8 mouse cellular contexts compared by ENCODE assay signal in the genomic region with DNA sequence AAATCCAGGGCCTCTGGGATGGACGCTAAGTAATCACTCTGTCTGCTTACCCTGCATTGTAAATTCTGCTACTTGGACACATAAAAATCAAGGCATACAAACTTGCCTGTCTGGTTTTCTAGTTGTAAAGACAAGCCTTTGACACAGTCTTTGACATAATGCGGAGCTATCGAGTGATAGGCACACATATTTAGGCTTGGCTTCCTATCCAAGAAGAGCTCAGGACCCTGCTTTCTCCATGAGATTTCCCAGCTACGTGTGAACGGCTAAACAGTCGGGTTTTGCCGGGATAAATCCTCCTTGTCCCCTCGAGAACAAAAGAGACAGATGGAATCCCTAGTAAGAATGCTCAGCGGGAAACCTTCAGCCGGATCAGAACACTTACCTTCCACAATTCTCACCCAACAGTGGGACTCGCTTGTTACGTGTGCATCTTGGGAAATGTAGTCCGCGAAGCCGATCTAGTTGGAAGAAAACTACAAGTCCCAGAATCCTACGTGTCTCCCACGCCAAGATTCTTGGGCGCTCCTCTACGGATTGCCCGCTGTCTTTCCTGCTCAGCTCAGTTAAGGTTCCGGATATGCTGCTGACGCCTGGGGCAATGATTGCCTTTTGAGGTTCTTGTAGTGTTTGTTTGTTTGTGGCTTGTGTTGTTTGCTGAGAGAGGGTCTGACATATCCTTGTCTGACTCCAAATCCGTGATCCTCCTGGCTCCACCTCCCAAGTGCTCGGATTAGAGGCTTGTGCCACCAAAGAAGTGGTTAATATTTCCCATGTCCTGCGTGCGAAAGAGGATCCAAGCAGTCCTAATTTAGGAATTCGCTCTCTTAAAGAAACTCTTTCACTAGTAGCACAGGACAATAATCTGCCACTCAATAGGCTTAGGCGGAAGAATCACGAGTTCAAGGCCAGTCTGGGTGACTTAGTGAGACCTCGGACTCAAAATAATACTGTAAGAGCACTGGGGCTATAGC. TPM values are rescaled to one million over a fixed set of nuclear protein-coding genes. Genes with fewer than 3 reads are reported as not detected.
DNase-seq lines count a peak whose midpoint lies in the region; ATAC-seq and TF ChIP-seq lines count a peak whose summit lies in the region.

TSS of gene Sirt4 (minus strand) at position 779 of the 974 bp plus-strand sequence.

- peak; percentile 84 for ATAC-seq in kidney, embryonic 14.5 days (ENCODE audit: low FRiP score, low TSS enrichment)
- peak; percentile 81 for ATAC-seq in limb, embryonic 15.5 days (ENCODE audit: insufficient number of reproducible peaks, low FRiP score, low TSS enrichment, low read depth)
- ATAC-seq in stomach, embryonic 15.5 days (ENCODE audit: insufficient read depth, low FRiP score, low read depth), result peak; percentile 79

- H3K9me3 ChIP-seq in kidney, embryonic 14.5 days (ENCODE audit: control insufficient read depth, low read length), result no peaks in the 10 kb centered on the region
- no peaks in the 10 kb centered on the region for H3K9me3 ChIP-seq in limb, embryonic 15.5 days
- H3K9me3 ChIP-seq in stomach, embryonic 15.5 days, result no peaks in the 10 kb centered on the region

- TF ChIP-seq CTCF in C2C12 (IDR thresholded peaks at IDR 0.05; ENCODE audit: control insufficient read depth, insufficient read depth, insufficient read length), result no peak
- TF ChIP-seq CTCF in bone marrow, adult 2 months (IDR thresholded peaks at IDR 0.05; ENCODE audit: control insufficient read depth, insufficient read depth, low read length), result no peak
- TF ChIP-seq CTCF in embryonic fibroblast, embryonic 13.5 days (IDR thresholded peaks at IDR 0.05; ENCODE audit: borderline replicate concordance, insufficient read depth, low read length), result no peak

- no peak for TF ChIP-seq POLR2A in bone marrow, adult 2 months (IDR thresholded peaks at IDR 0.05; ENCODE audit: borderline replicate concordance, control insufficient read depth, low read depth, low read length)
- TF ChIP-seq POLR2A in embryonic fibroblast, embryonic 13.5 days (IDR thresholded peaks at IDR 0.05; ENCODE audit: low read depth, low read length), result peak; percentile 82

- H3K27ac ChIP-seq in bone marrow, adult 2 months (ENCODE audit: control insufficient read depth, insufficient read depth, low read depth, low read length, poor library complexity), result 0 out of 2 replicates have a peak within 1 kb of the TSS, but pooled peaks have one; percentile 7
- H3K27ac ChIP-seq in embryonic fibroblast, embryonic 13.5 days (ENCODE audit: insufficient read depth, low read length), result peak within 1 kb of the TSS; percentile 36
- peak within 1 kb of the TSS; percentile 15; the same call in 1 of the 2 replicates for H3K27ac ChIP-seq in kidney, embryonic 14.5 days (ENCODE audit: low read depth, low read length)
- peak within 1 kb of the TSS; percentile 85 for H3K27ac ChIP-seq in limb, embryonic 15.5 days
- peak within 1 kb of the TSS; percentile 86 for H3K27ac ChIP-seq in stomach, embryonic 15.5 days

- WGBS in bone marrow, adult 2 months, result 4% methylated on average over 30 of the region's 30 CpGs
- WGBS in kidney, embryonic 14.5 days, result 9% methylated on average over 30 of the region's 30 CpGs
- WGBS in limb, embryonic 15.5 days, result 5% methylated on average over 30 of the region's 30 CpGs
- 5% methylated on average over 30 of the region's 30 CpGs for WGBS in stomach, embryonic 15.5 days

- peak within 1 kb of the TSS; percentile 59; the same call in 1 of the 2 replicates for H3K9ac ChIP-seq in kidney, embryonic 14.5 days (ENCODE audit: low read depth, low read length)
- H3K9ac ChIP-seq in limb, embryonic 15.5 days, result peak within 1 kb of the TSS; percentile 52; the same call in 1 of the 2 replicates
- H3K9ac ChIP-seq in stomach, embryonic 15.5 days, result peak within 1 kb of the TSS; percentile 50

- H3ac ChIP-seq in C2C12 (ENCODE audit: control insufficient read depth, insufficient read length, low read depth), result peak within 1 kb of the TSS; percentile 65

- no peaks in the 10 kb centered on the region for H3K79me2 ChIP-seq in C2C12 (ENCODE audit: control insufficient read depth, insufficient read depth)

- peaks cover 2% of the 10 kb centered on the region for H3K4me1 ChIP-seq in bone marrow, adult 2 months (ENCODE audit: control insufficient read depth, insufficient read depth, low read length)
- H3K4me1 ChIP-seq in embryonic fibroblast, embryonic 13.5 days (ENCODE audit: control insufficient read depth, insufficient read depth, low read length), result no peaks in the 10 kb centered on the region
- H3K4me1 ChIP-seq in kidney, embryonic 14.5 days (ENCODE audit: control insufficient read depth, insufficient read depth, low read length), result peaks cover 9% of the 10 kb centered on the region
- peaks cover 23% of the 10 kb centered on the region for H3K4me1 ChIP-seq in limb, embryonic 15.5 days
- peaks cover 16% of the 10 kb centered on the region; the same call in 1 of the 2 replicates for H3K4me1 ChIP-seq in stomach, embryonic 15.5 days

- peak within 1 kb of the TSS; percentile 44 for H3K4me3 ChIP-seq in C2C12 (ENCODE audit: insufficient read depth, poor library complexity, severe bottlenecking)
- H3K4me3 ChIP-seq in bone marrow, adult 2 months (replicated peaks; ENCODE audit: control insufficient read depth, low read depth, low read length), result peak within 1 kb of the TSS; percentile 68
- H3K4me3 ChIP-seq in embryonic fibroblast, embryonic 13.5 days (ENCODE audit: insufficient read depth, low read length), result peak within 1 kb of the TSS; percentile 76
- peak within 1 kb of the TSS; percentile 40 for H3K4me3 ChIP-seq in kidney, embryonic 14.5 days (ENCODE audit: low read length)
- peak within 1 kb of the TSS; percentile 49 for H3K4me3 ChIP-seq in limb, embryonic 15.5 days
- peak within 1 kb of the TSS; percentile 53 for H3K4me3 ChIP-seq in stomach, embryonic 15.5 days (replicated peaks)

- no peaks in the 10 kb centered on the region for H3K27me3 ChIP-seq in C2C12 (ENCODE audit: control insufficient read depth, insufficient read depth, insufficient read length)
- no peaks in the 10 kb centered on the region for H3K27me3 ChIP-seq in kidney, embryonic 14.5 days (ENCODE audit: control insufficient read depth, insufficient read depth, low read length)
- H3K27me3 ChIP-seq in limb, embryonic 15.5 days, result no peaks in the 10 kb centered on the region
- H3K27me3 ChIP-seq in stomach, embryonic 15.5 days (replicated peaks), result no peaks in the 10 kb centered on the region

- peaks cover 14% of the 10 kb centered on the region for H3K36me3 ChIP-seq in C2C12 (ENCODE audit: control insufficient read depth, insufficient read depth)
- peaks cover 4% of the 10 kb centered on the region; the same call in 1 of the 2 replicates for H3K36me3 ChIP-seq in kidney, embryonic 14.5 days (ENCODE audit: control insufficient read depth, insufficient read depth, low read length)
- H3K36me3 ChIP-seq in limb, embryonic 15.5 days, result peaks cover 7% of the 10 kb centered on the region; the same call in 1 of the 2 replicates
- 0 out of 2 replicates have a peak, but pooled peaks cover 6% of the 10 kb centered on the region for H3K36me3 ChIP-seq in stomach, embryonic 15.5 days

- no peaks in the 10 kb centered on the region for H3K79me3 ChIP-seq in C2C12 (ENCODE audit: low read depth)

- DNase-seq in heart, adult 9 months (ENCODE audit: low spot score in 2 of 2), result peak; percentile 89 to 90
- DNase-seq in monocyte, adult 2 months (ENCODE audit: low read depth in 1 of 2, low spot score in 2 of 2), result peak; percentile 41 to 52

- H3K4me2 ChIP-seq in kidney, embryonic 14.5 days (replicated peaks; ENCODE audit: low read depth, low read length), result peak within 1 kb of the TSS; percentile 62
- peak within 1 kb of the TSS; percentile 62 for H3K4me2 ChIP-seq in limb, embryonic 15.5 days
- H3K4me2 ChIP-seq in stomach, embryonic 15.5 days, result peak within 1 kb of the TSS; percentile 71

TF ChIP-seq in C2C12, 6 proteins besides CTCF, POLR2A, EP300 and RAD21:
- TF ChIP-seq CEBPB (IDR thresholded peaks at IDR 0.05; ENCODE audit: low read depth), result no peak
- TF ChIP-seq MYOG (IDR thresholded peaks at IDR 0.05; ENCODE audit: control insufficient read depth, extremely low read depth, insufficient read length), result no peak
- no peak for TF ChIP-seq MYOD1 (IDR thresholded peaks at IDR 0.05; ENCODE audit: control insufficient read depth, insufficient read length, low read depth)
- TF ChIP-seq FOSL1 (IDR thresholded peaks at IDR 0.05; ENCODE audit: insufficient read depth, low read length, poor library complexity, severe bottlenecking), result no peak
- TF ChIP-seq USF1 (IDR thresholded peaks at IDR 0.05; ENCODE audit: low read depth), result no peak
- TF ChIP-seq MAX (IDR thresholded peaks at IDR 0.05), result no peak

RNA-seq across cellular contexts. Expression of gene Sirt4, which starts in this region (rescaled TPM):
- 9.2 TPM for polyA plus RNA-seq in C2C12 (2012; fragmentation: generic; extraction: Trizol)
- polyA plus RNA-seq in bone marrow, adult 2 months (2011; ENCODE audit: insufficient read depth, insufficient read length, low replicate concordance, missing spikeins), result 9.0 and 13.2 TPM in 2 replicates
- 12.8 and 18.5 TPM in 2 replicates for polyA plus RNA-seq in embryonic fibroblast, embryonic 13.5 days (2011; ENCODE audit: insufficient read length, low read depth, missing spikeins)
- 16.4 and 20.9 TPM in 2 replicates for polyA plus RNA-seq in kidney, embryonic 14.5 days (2014; fragmentation: Nextera tagmentation; extraction: Ambion mirVana)
- 24.9 and 26.5 TPM in 2 replicates for polyA plus RNA-seq in limb, embryonic 15.5 days (2015; fragmentation: Nextera tagmentation; extraction: Ambion mirVana)
- polyA plus RNA-seq in stomach, embryonic 15.5 days (2015; fragmentation: Nextera tagmentation; extraction: Ambion mirVana), result 21.7 and 26.6 TPM in 2 replicates

Comparison
In these comparisons a context has a peak if more than half of its experiments do, and no peak if none do; other contexts are left out.
1. Peak in every context shown above with its lines: DNase-seq, ATAC-seq, H3K4me3 ChIP-seq and H3K27ac ChIP-seq.
2. H3K27ac ChIP-seq: peak in every context shown above with its lines; median percentile 86 in stomach, embryonic 15.5 days; 85 in limb, embryonic 15.5 days; 36 in embryonic fibroblast, embryonic 13.5 days; 15 in kidney, embryonic 14.5 days; 7 in bone marrow, adult 2 months.